Mouse (Mus musculus) embryonic facial prominence, embryonic 15.5 days (tissue): ENCODE measurements around the gene H2-DMb1. TPM values are rescaled to one million over a fixed set of nuclear protein-coding genes. Genes with fewer than 3 reads are reported as not detected.
"Not testable (repeated sequence)": the region's sequence is repeated elsewhere in the genome, so short reads cannot be mapped to it uniquely, and the experiment has no call there.

Experiments used
- ATAC-seq: fragments of 200-750 bp; cut with Nextera tagmentation; 2 replicates; pipeline ENCODE4 v1.8.0; 2017; ENCODE audit warnings: low read depth, moderate TSS enrichment; ENCODE audit not compliant: insufficient number of reproducible peaks, low FRiP score, low TSS enrichment
- H3K27ac ChIP-seq: fragments of 300-500 bp; sonication (generic); replicated peaks from 2 replicates; pipeline ENCODE4 v1.5.1; 2015; ENCODE audit warnings: mild to moderate bottlenecking, inconsistent platforms
- H3K27me3 ChIP-seq: fragments of 300-500 bp; sonication (generic); 2 replicates; pipeline ENCODE4 v1.6.1; 2015; ENCODE audit warnings: inconsistent platforms
- H3K36me3 ChIP-seq: fragments of 300-500 bp; sonication (generic); 2 replicates; pipeline ENCODE4 v1.6.1; 2015; ENCODE audit warnings: mild to moderate bottlenecking, inconsistent platforms
- H3K4me1 ChIP-seq: fragments of 300-500 bp; sonication (generic); 2 replicates; pipeline ENCODE4 v1.6.1; 2015; ENCODE audit warnings: inconsistent platforms
- H3K4me2 ChIP-seq: fragments of 300-500 bp; sonication (generic); replicated peaks from 2 replicates; pipeline ENCODE4 v1.6.1; 2015; ENCODE audit warnings: mild to moderate bottlenecking, inconsistent platforms
- H3K4me3 ChIP-seq: fragments of 300-500 bp; sonication (generic); replicated peaks from 2 replicates; pipeline ENCODE4 v1.5.1; 2015; ENCODE audit warnings: mild to moderate bottlenecking, inconsistent platforms
- H3K9ac ChIP-seq: fragments of 300-500 bp; sonication (generic); 2 replicates; pipeline ENCODE4 v1.6.1; 2015; ENCODE audit warnings: inconsistent platforms
- H3K9me3 ChIP-seq: fragments of 300-500 bp; sonication (generic); replicated peaks from 2 replicates; pipeline ENCODE4 v1.6.1; 2016; ENCODE audit warnings: inconsistent platforms
- WGBS: fragments of 180-500 bp; shearing (Covaris S2); methylation state at CpG from one replicate; pipeline ENCODE4 v1.1.7; 2015; 5-methylcytosine and 5-hydroxymethylcytosine counted together
- polyA plus RNA-seq: library from polyadenylated mRNA; unstranded; fragments of >200 nt; fragmentation: Nextera tagmentation; extraction: Ambion mirVana; gene quantifications from 2 replicates; pipeline ENCODE4 v1.2.1, GENCODE M21; 2015

H2-DMb1 gene
- polyA plus RNA-seq, 1 experiment from 2014 or later = 3.8 TPM

- Histone ChIP-seq H3K4me3 (no peak overlapping the region), H3K27ac (no peak overlapping the region), H3K36me3 (no peaks in the 10 kb centered on the region), H3K4me2 (no peak overlapping the region), H3K9ac (no peak overlapping the region), H3K4me1 (peaks cover 13% of the 10 kb centered on the region), H3K9me3 (no peaks in the 10 kb centered on the region), H3K27me3 (peaks cover 22% of the 10 kb centered on the region)
- ATAC-seq = no peak
- 87% methylated on average over 3 of the region's 3 CpGs for WGBS
Measured at GRCm38 (mm10) chr17:34134451-34134850, 18.4 kb upstream of the H2-DMb1 start.

DNA sequence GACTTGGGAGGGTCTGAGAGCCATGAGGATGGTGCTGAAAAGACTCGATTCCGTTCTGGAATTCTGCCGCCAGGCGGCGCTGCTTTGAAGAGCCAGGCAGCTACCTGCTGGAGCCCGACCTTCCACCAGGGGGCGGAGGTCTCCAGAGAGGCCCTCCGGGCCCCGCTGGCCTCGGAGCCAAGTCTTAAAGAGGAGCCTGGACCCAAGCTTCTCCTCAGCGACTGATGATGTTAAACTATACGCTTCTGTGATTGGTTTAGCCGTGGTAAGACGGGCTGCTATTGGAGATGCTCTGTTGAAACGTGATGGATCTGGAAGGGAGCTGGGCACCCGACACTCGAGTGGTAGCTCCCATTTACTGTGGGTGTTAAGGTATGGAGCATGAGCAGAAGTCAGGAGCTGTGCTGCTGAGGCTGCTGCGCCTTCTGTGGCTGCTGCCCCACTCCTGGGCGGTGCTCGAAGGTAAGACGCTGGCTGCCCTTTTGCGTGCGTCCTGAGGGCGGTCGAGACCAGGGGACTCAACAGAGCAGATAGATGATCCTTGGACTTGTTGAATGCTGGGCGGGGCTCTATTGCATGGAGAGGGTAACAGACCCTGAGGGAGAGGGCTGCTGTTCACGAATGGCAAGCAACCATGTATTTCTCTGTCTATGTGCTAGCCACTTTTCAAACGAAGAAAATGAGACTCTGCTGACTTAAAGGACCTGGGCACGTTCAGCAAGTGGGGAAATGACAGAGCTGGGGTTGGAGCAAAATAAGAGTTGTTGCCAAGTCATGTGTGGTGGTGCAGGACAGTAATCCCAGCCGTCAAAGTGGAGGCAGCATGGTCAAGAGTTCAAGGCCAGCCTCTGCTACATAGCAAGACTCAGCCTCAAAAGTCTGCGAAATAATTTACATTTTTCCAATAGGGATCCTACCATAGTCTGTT lies 17.3 kb upstream of the H2-DMb1 start:
- Histone ChIP-seq H3K9me3 (no peaks in the 10 kb centered on the region), H3K36me3 (no peaks in the 10 kb centered on the region), H3K27me3 (peaks cover 33% of the 10 kb centered on the region), H3K4me2 (peak overlapping the region; percentile 88), H3K27ac (no peak overlapping the region), H3K4me3 (peak overlapping the region; percentile 43), H3K4me1 (peaks cover 20% of the 10 kb centered on the region), H3K9ac (peak overlapping the region; percentile 26; the same call in 1 of the 2 replicates)
- peak; percentile 96 for ATAC-seq
- WGBS = 5% methylated on average over 31 of the region's 31 CpGs

DNA sequence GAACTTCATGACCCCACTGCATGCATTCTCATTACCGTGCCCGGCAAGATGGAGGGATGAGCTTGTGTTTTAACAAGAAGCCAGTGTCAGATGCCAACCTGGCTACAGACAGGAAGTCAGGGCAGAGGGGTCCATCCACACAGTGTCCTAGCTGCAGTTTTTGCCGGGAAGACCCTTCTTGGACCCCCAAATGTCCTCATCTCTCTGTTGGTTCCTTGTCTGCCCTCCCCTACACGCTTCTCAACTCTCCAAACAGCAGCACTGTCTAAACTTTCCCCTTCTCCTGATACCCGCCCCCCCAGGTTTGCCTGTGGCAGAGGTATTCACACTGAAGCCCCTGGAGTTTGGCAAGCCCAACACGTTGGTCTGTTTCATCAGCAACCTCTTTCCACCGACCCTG lies 15.3 kb upstream of the H2-DMb1 start:
- H3K4me3 ChIP-seq = no peak overlapping the region
- no peak overlapping the region for H3K27ac ChIP-seq
- H3K4me1 ChIP-seq = peaks cover 22% of the 10 kb centered on the region
- H3K9ac ChIP-seq = no peak overlapping the region
- H3K27me3 ChIP-seq = peaks cover 33% of the 10 kb centered on the region
- no peaks in the 10 kb centered on the region for H3K36me3 ChIP-seq
- WGBS = 75% methylated on average over 7 of the region's 7 CpGs
- no peaks in the 10 kb centered on the region for H3K9me3 ChIP-seq
- H3K4me2 ChIP-seq = no peak overlapping the region
- ATAC-seq = no peak

DNA sequence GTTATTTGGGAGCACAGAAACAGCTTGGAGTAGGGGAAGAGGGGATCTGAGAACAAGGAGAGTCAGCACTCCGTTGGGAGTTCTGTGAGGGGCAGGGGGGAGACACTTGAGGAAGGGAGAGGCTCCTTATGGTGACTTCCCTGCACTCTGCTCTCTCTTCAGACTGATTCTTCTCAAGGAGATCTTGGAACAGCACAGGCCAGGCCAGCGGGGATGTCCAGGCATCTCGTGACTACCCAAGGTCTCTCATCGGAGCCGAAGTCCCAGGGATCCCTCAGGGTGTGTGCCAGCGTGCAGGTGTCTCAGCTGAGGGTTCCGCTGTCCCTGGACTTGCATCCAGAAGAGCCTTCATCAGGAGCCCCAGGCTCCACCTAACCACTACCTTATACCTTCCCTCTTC lies 14.2 kb upstream of the H2-DMb1 start:
- Histone ChIP-seq H3K4me1 (peaks cover 28% of the 10 kb centered on the region), H3K9me3 (no peaks in the 10 kb centered on the region), H3K27me3 (peaks cover 33% of the 10 kb centered on the region), H3K9ac (no peak overlapping the region), H3K4me3 (no peak overlapping the region), H3K27ac (no peak overlapping the region), H3K4me2 (peak overlapping the region; percentile 57; the same call in 1 of the 2 replicates), H3K36me3 (no peaks in the 10 kb centered on the region)
- WGBS = 67% methylated on average over 7 of the region's 7 CpGs
- no peak for ATAC-seq

- Histone ChIP-seq H3K9ac (0 out of 2 replicates have a peak overlapping the region, but pooled peaks have one; percentile 39), H3K27ac (no peak overlapping the region), H3K36me3 (no peaks in the 10 kb centered on the region), H3K4me3 (peak overlapping the region; percentile 32), H3K4me1 (peaks cover 28% of the 10 kb centered on the region), H3K9me3 (no peaks in the 10 kb centered on the region), H3K4me2 (peak overlapping the region; percentile 57), H3K27me3 (peaks cover 33% of the 10 kb centered on the region)
- WGBS = 2% methylated on average over 16 of the region's 16 CpGs
- ATAC-seq = no peak
Measured at GRCm38 (mm10) chr17:34139416-34139815, 13.5 kb upstream of the H2-DMb1 start.

GRCm38 (mm10) chr17:34140240-34140639 lies 12.6 kb upstream of the H2-DMb1 start:
- no peak overlapping the region for H3K9ac ChIP-seq
- 13% methylated on average over 5 of the region's 5 CpGs for WGBS
- no peak overlapping the region for H3K4me2 ChIP-seq
- ATAC-seq = no peak
- no peak overlapping the region for H3K27ac ChIP-seq
- no peaks in the 10 kb centered on the region for H3K9me3 ChIP-seq
- H3K36me3 ChIP-seq = no peaks in the 10 kb centered on the region
- H3K4me3 ChIP-seq = no peak overlapping the region
- H3K27me3 ChIP-seq = peaks cover 33% of the 10 kb centered on the region
- H3K4me1 ChIP-seq = peaks cover 28% of the 10 kb centered on the region

- Histone ChIP-seq H3K27ac (no peak overlapping the region), H3K4me1 (peaks cover 21% of the 10 kb centered on the region), H3K4me3 (no peak overlapping the region), H3K27me3 (peaks cover 30% of the 10 kb centered on the region), H3K36me3 (no peaks in the 10 kb centered on the region), H3K9me3 (no peaks in the 10 kb centered on the region), H3K9ac (no peak overlapping the region), H3K4me2 (no peak overlapping the region)
- 55% methylated on average over 4 of the region's 4 CpGs for WGBS
- ATAC-seq = no peak
Measured at GRCm38 (mm10) chr17:34141448-34141847, 11.4 kb upstream of the H2-DMb1 start.

GRCm38 (mm10) chr17:34142456-34143010 lies 10.3 kb upstream of the H2-DMb1 start:
- Histone ChIP-seq H3K36me3 (no peaks in the 10 kb centered on the region), H3K9me3 (no peaks in the 10 kb centered on the region), H3K4me2 (no peak overlapping the region), H3K27me3 (peaks cover 22% of the 10 kb centered on the region), H3K4me1 (peaks cover 21% of the 10 kb centered on the region), H3K27ac (no peak overlapping the region; the same call in 1 of the 2 replicates), H3K9ac (no peak overlapping the region), H3K4me3 (no peak overlapping the region)
- ATAC-seq = no peak
- WGBS = 48% methylated on average over 7 of the region's 7 CpGs

- Histone ChIP-seq H3K27me3 (peaks cover 20% of the 10 kb centered on the region), H3K9me3 (no peaks in the 10 kb centered on the region), H3K4me3 (no peak within 1 kb of the TSS), H3K4me2 (no peak within 1 kb of the TSS), H3K36me3 (no peaks in the 10 kb centered on the region), H3K9ac (no peak within 1 kb of the TSS), H3K27ac (no peak within 1 kb of the TSS; the same call in 1 of the 2 replicates), H3K4me1 (peaks cover 21% of the 10 kb centered on the region)
- WGBS = 18% methylated on average over 7 of the region's 7 CpGs
- ATAC-seq = 0 out of 2 replicates have a peak, but pooled peaks have one; percentile 60
Measured at GRCm38 (mm10) chr17:34143033-34143432, 9.8 kb upstream of the H2-DMb1 start, which contains the start of gene H2-DMb2. TSS of gene H2-DMb2 (plus strand) at chr17:34143307.

- Histone ChIP-seq H3K36me3 (no peaks in the 10 kb centered on the region), H3K9ac (no peak overlapping the region), H3K4me2 (no peak overlapping the region), H3K27me3 (peaks cover 16% of the 10 kb centered on the region), H3K4me1 (peaks cover 21% of the 10 kb centered on the region), H3K27ac (no peak overlapping the region), H3K9me3 (no peaks in the 10 kb centered on the region), H3K4me3 (no peak overlapping the region)
- no peak for ATAC-seq
- 59% methylated on average over 5 of the region's 5 CpGs for WGBS
Measured at GRCm38 (mm10) chr17:34143461-34143860, 9.4 kb upstream of the H2-DMb1 start.

- 90% methylated on average over 4 of the region's 4 CpGs for WGBS
- not testable (repeated sequence) for H3K9me3 ChIP-seq, ATAC-seq, H3K36me3 ChIP-seq, H3K27ac ChIP-seq, H3K4me3 ChIP-seq, H3K9ac ChIP-seq, H3K4me2 ChIP-seq
- Histone ChIP-seq H3K4me1 (peaks cover 18% of the 10 kb centered on the region), H3K27me3 (peaks cover 12% of the 10 kb centered on the region)
Measured at GRCm38 (mm10) chr17:34144221-34144620, 8.7 kb upstream of the H2-DMb1 start.
